Mouse (Mus musculus) kidney, postnatal 25 days (tissue): Measurements from ENCODE around the gene Mga.
A peak's percentile ranks its signal among the peaks of the same experiment; 100 is the strongest.

Experiments used
- DNase-seq, 2 experiments: peaks; one replicate each; pipeline ENCODE4 v3.0.0; 2021; ENCODE audit warnings: mixed read lengths in 2 of 2

The Mga gene

GRCm38 (mm10) chr2:119988952-119989351 lies 91.9 kb downstream of the Mga start:
- DNase-seq, result peak; percentile 51 to 71

GRCm38 (mm10) chr2:119990881-119991280 lies 93.9 kb downstream of the Mga start:
- no peak for DNase-seq

- DNase-seq, result no peak
These were observed 95.3 kb downstream of the Mga start for GRCm38 (mm10) chr2:119992349-119992748.

- DNase-seq, result no peak
These were observed 96.5 kb downstream of the Mga start for GRCm38 (mm10) chr2:119993515-119993914.

GRCm38 (mm10) chr2:119994839-119995238 lies 97.8 kb downstream of the Mga start:
- DNase-seq, result peak; percentile 20 to 40

- DNase-seq, result peak; percentile 28 to 46
These were observed 98.6 kb downstream of the Mga start for GRCm38 (mm10) chr2:119995391-119996281.

- no peak for DNase-seq
These were observed 100.3 kb downstream of the Mga start for GRCm38 (mm10) chr2:119997354-119997753.

- no peak for DNase-seq
These were observed 102.7 kb downstream of the Mga start for GRCm38 (mm10) chr2:119999731-120000130.

- DNase-seq, result peak; percentile 32 to 63
These were observed 104.0 kb downstream of the Mga start for GRCm38 (mm10) chr2:120000882-120001584.

- DNase-seq, result no peak
These were observed 104.9 kb downstream of the Mga start for GRCm38 (mm10) chr2:120001956-120002355.

- no peak for DNase-seq
These were observed 106.9 kb downstream of the Mga start for GRCm38 (mm10) chr2:120003970-120004369.

- DNase-seq, result no peak
These were observed 109.7 kb downstream of the Mga start for GRCm38 (mm10) chr2:120006696-120007095.

GRCm38 (mm10) chr2:120007680-120008210 lies 110.7 kb downstream of the Mga start:
- no peak for DNase-seq

GRCm38 (mm10) chr2:120008672-120009071 lies 111.6 kb downstream of the Mga start:
- DNase-seq, result peak in 1 of 2 experiments; percentile 35

GRCm38 (mm10) chr2:120011462-120012200 lies 114.6 kb downstream of the Mga start:
- peak; percentile 63 to 81 for DNase-seq

- peak in 1 of 2 experiments; percentile 31 for DNase-seq
These were observed 115.9 kb downstream of the Mga start for GRCm38 (mm10) chr2:120012924-120013323.

- DNase-seq, result no peak
These were observed 116.9 kb downstream of the Mga start for GRCm38 (mm10) chr2:120013831-120014486.

GRCm38 (mm10) chr2:120015882-120016281 lies 118.9 kb downstream of the Mga start:
- no peak for DNase-seq

GRCm38 (mm10) chr2:120017599-120017998 lies 120.6 kb downstream of the Mga start:
- no peak for DNase-seq
